Mouse (Mus musculus): Measurements from ENCODE around the gene Scn2b. TPM values are rescaled to one million over a fixed set of nuclear protein-coding genes. Genes with fewer than 3 reads are reported as not detected.

Scn2b gene
- polyA plus RNA-seq, 1 experiment from 2014 or later: 5.3 TPM

- no peak overlapping the region for H3K27ac ChIP-seq (replicated peaks)
- no peaks in the 10 kb centered on the region for H3K36me3 ChIP-seq
- H3K4me2 ChIP-seq (replicated peaks): peak overlapping the region; percentile 34
- peak; percentile 34; the same call in 1 of the 2 replicates for ATAC-seq (replicated peaks)
- H3K9ac ChIP-seq (replicated peaks): peak overlapping the region; percentile 14; the same call in 1 of the 2 replicates
- peaks cover 34% of the 10 kb centered on the region for H3K4me1 ChIP-seq
- WGBS: 22% methylated on average over 9 of the region's 9 CpGs
- H3K27me3 ChIP-seq: no peaks in the 10 kb centered on the region
- H3K9me3 ChIP-seq: no peaks in the 10 kb centered on the region
- H3K4me3 ChIP-seq: peak overlapping the region; percentile 20; the same call in 1 of the 2 replicates
Observed at GRCm38 (mm10) chr9:45122209-45122761, 4.7 kb downstream of the Scn2b start.

- WGBS: 91% methylated on average over 14 of the region's 14 CpGs
Observed at GRCm38 (mm10) chr9:45125211-45125610, 7.6 kb downstream of the Scn2b start.

GRCm38 (mm10) chr9:45126941-45127340 is 9.4 kb downstream of the Scn2b start:
- H3K27me3 ChIP-seq: no peaks in the 10 kb centered on the region
- H3K4me1 ChIP-seq: peaks cover 7% of the 10 kb centered on the region
- H3K4me2 ChIP-seq (replicated peaks): no peak overlapping the region
- H3K4me3 ChIP-seq: no peak overlapping the region
- ATAC-seq (replicated peaks): no peak
- 62% methylated on average over 7 of the region's 7 CpGs for WGBS
- no peaks in the 10 kb centered on the region for H3K9me3 ChIP-seq
- no peak overlapping the region for H3K27ac ChIP-seq (replicated peaks)
- no peaks in the 10 kb centered on the region for H3K36me3 ChIP-seq
- no peak overlapping the region for H3K9ac ChIP-seq (replicated peaks)

More at GRCm38 (mm10) chr9:45125211-45125610, 7.6 kb downstream of the Scn2b start:
- Histone ChIP-seq H3K4me2 (replicated peaks) (no peak overlapping the region), H3K4me1 (peaks cover 16% of the 10 kb centered on the region), H3K9me3 (no peaks in the 10 kb centered on the region), H3K36me3 (no peaks in the 10 kb centered on the region), H3K27ac (replicated peaks) (no peak overlapping the region), H3K4me3 (no peak overlapping the region), H3K27me3 (no peaks in the 10 kb centered on the region), H3K9ac (replicated peaks) (no peak overlapping the region)
- ATAC-seq (replicated peaks): no peak

- Histone ChIP-seq H3K27me3 (peaks cover 21% of the 10 kb centered on the region), H3K27ac (replicated peaks) (no peak overlapping the region), H3K4me2 (replicated peaks) (no peak overlapping the region), H3K4me3 (no peak overlapping the region), H3K36me3 (no peaks in the 10 kb centered on the region), H3K4me1 (no peaks in the 10 kb centered on the region), H3K9ac (replicated peaks) (no peak overlapping the region), H3K9me3 (no peaks in the 10 kb centered on the region)
- ATAC-seq (replicated peaks): no peak
- 85% methylated on average over 3 of the region's 3 CpGs for WGBS
Observed at GRCm38 (mm10) chr9:45130119-45130518, 12.5 kb downstream of the Scn2b start.

GRCm38 (mm10) chr9:45133484-45134310 is 16.1 kb downstream of the Scn2b start:
- ATAC-seq (replicated peaks): no peak
- Histone ChIP-seq H3K4me2 (replicated peaks) (no peak overlapping the region), H3K27me3 (peaks cover 57% of the 10 kb centered on the region), H3K4me3 (no peak overlapping the region), H3K9me3 (no peaks in the 10 kb centered on the region), H3K36me3 (no peaks in the 10 kb centered on the region), H3K9ac (replicated peaks) (no peak overlapping the region), H3K27ac (replicated peaks) (no peak overlapping the region), H3K4me1 (peaks cover 10% of the 10 kb centered on the region)
- WGBS: 29% methylated on average over 5 of the region's 5 CpGs

GRCm38 (mm10) chr9:45136442-45137169 is 19.0 kb downstream of the Scn2b start:
- no peaks in the 10 kb centered on the region for H3K36me3 ChIP-seq
- 19% methylated on average over 7 of the region's 7 CpGs for WGBS
- no peak overlapping the region for H3K9ac ChIP-seq (replicated peaks)
- H3K4me2 ChIP-seq (replicated peaks): no peak overlapping the region
- H3K27me3 ChIP-seq: peaks cover 74% of the 10 kb centered on the region
- no peak overlapping the region for H3K27ac ChIP-seq (replicated peaks)
- H3K4me3 ChIP-seq: no peak overlapping the region
- ATAC-seq (replicated peaks): no peak
- H3K9me3 ChIP-seq: no peaks in the 10 kb centered on the region
- peaks cover 22% of the 10 kb centered on the region for H3K4me1 ChIP-seq

GRCm38 (mm10) chr9:45138191-45139032 is 20.8 kb downstream of the Scn2b start, which contains the start of gene Scn4b:
TSS of gene Scn4b (plus strand) at chr9:45138395.
- peak within 1 kb of the TSS; percentile 94 for H3K4me2 ChIP-seq (replicated peaks)
- peak within 1 kb of the TSS; percentile 48 for H3K9ac ChIP-seq (replicated peaks)
- peak; percentile 68 for ATAC-seq (replicated peaks)
- H3K27ac ChIP-seq (replicated peaks): no peak within 1 kb of the TSS
- no peaks in the 10 kb centered on the region for H3K36me3 ChIP-seq
- peak within 1 kb of the TSS; percentile 55 for H3K4me3 ChIP-seq
- peaks cover 22% of the 10 kb centered on the region for H3K4me1 ChIP-seq
- peaks cover 86% of the 10 kb centered on the region for H3K27me3 ChIP-seq
- no peaks in the 10 kb centered on the region for H3K9me3 ChIP-seq
- under 1% methylated on average over 69 of the region's 76 CpGs for WGBS

- no peak for ATAC-seq (replicated peaks)
- Histone ChIP-seq H3K4me2 (replicated peaks) (peak overlapping the region; percentile 94), H3K4me3 (peak overlapping the region; percentile 55), H3K27ac (replicated peaks) (no peak overlapping the region), H3K27me3 (peaks cover 84% of the 10 kb centered on the region), H3K36me3 (no peaks in the 10 kb centered on the region), H3K9me3 (no peaks in the 10 kb centered on the region), H3K4me1 (peaks cover 22% of the 10 kb centered on the region), H3K9ac (replicated peaks) (peak overlapping the region; percentile 48; the same call in 1 of the 2 replicates)
- WGBS: 8% methylated on average over 7 of the region's 7 CpGs
Observed at GRCm38 (mm10) chr9:45139082-45139481, 21.5 kb downstream of the Scn2b start.

GRCm38 (mm10) chr9:45140945-45141344 is 23.4 kb downstream of the Scn2b start:
- Histone ChIP-seq H3K27me3 (peaks cover 84% of the 10 kb centered on the region), H3K4me1 (peaks cover 27% of the 10 kb centered on the region), H3K36me3 (no peaks in the 10 kb centered on the region), H3K4me2 (replicated peaks) (no peak overlapping the region), H3K9me3 (no peaks in the 10 kb centered on the region), H3K4me3 (no peak overlapping the region), H3K9ac (replicated peaks) (no peak overlapping the region), H3K27ac (replicated peaks) (no peak overlapping the region)
- WGBS: 16% methylated on average over 7 of the region's 7 CpGs
- no peak for ATAC-seq (replicated peaks)

GRCm38 (mm10) chr9:45142686-45143085 is 25.1 kb downstream of the Scn2b start:
- Histone ChIP-seq H3K27ac (replicated peaks) (no peak overlapping the region), H3K36me3 (no peaks in the 10 kb centered on the region), H3K4me3 (no peak overlapping the region), H3K27me3 (peaks cover 81% of the 10 kb centered on the region), H3K9me3 (no peaks in the 10 kb centered on the region), H3K4me2 (replicated peaks) (no peak overlapping the region), H3K4me1 (peaks cover 29% of the 10 kb centered on the region), H3K9ac (replicated peaks) (no peak overlapping the region)
- ATAC-seq (replicated peaks): no peak
- WGBS: 61% methylated on average over 3 of the region's 3 CpGs

GRCm38 (mm10) chr9:45145533-45146266 is 28.1 kb downstream of the Scn2b start:
- peak; percentile 51; the same call in 1 of the 2 replicates for ATAC-seq (replicated peaks)
- WGBS: 2% methylated on average over 27 of the region's 27 CpGs
- H3K9me3 ChIP-seq: no peaks in the 10 kb centered on the region
- peak overlapping the region; percentile 32 for H3K4me3 ChIP-seq
- H3K9ac ChIP-seq (replicated peaks): peak overlapping the region; percentile 5; the same call in 1 of the 2 replicates
- peaks cover 14% of the 10 kb centered on the region for H3K4me1 ChIP-seq
- H3K4me2 ChIP-seq (replicated peaks): peak overlapping the region; percentile 50
- no peak overlapping the region for H3K27ac ChIP-seq (replicated peaks)
- peaks cover 66% of the 10 kb centered on the region for H3K27me3 ChIP-seq
- no peaks in the 10 kb centered on the region for H3K36me3 ChIP-seq

Measured in forebrain, embryonic 15.5 days (tissue).